Comparison of ENCODE assay signal across 13 mouse cellular contexts in the genomic region with DNA sequence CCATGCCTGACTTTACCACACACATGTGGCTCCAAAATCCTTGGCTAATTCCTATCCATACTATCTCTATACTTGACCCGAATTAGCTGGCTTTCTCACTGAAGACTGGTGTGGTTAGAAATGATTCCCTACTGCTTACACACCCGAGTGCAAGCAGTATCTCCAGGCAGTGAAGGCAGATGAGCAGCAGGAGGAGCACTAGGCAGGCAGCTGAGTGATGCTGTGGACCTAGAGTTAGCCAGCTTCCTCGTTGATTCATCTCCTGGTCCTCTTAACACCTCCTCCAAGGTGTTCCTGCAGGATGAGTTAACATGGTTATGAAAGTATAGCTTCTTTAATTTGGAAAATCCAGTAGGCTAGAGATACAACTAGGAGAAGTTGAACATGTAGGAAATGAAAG.
"Had no signal": no experiment of that assay in that cellular context is flagged by ENCODE, and none has a peak within 500 bp of the region (broad histone marks: within the 10 kb centered on the region; RNA-seq: fewer than 3 reads in every experiment).

No protein-coding gene starts in this region.

- H3K4me3 ChIP-seq: limb, embryonic 12.5 days; midbrain, embryonic 12.5 days; neural tube, embryonic 13.5 days had no signal

- H3K27ac ChIP-seq: limb, embryonic 12.5 days; midbrain, embryonic 12.5 days; neural tube, embryonic 13.5 days had no signal

- H3K27me3 ChIP-seq: limb, embryonic 12.5 days; megakaryocyte, embryonic 14.5 days; midbrain, embryonic 12.5 days; neural tube, embryonic 13.5 days had no signal

- H3K4me1 ChIP-seq: limb, embryonic 12.5 days; megakaryocyte, embryonic 14.5 days; midbrain, embryonic 12.5 days; neural tube, embryonic 13.5 days had no signal

- DNase-seq: kidney, adult 8-10 months; kidney, postnatal 25 days; liver; lung, postnatal 36 days; retina, postnatal 1 day; right cerebral cortex, postnatal 14 days; thymus, adult 2 months; thymus, postnatal 25 days had no signal

- H3K9ac ChIP-seq: limb, embryonic 12.5 days; midbrain, embryonic 12.5 days; neural tube, embryonic 13.5 days had no signal

- H3K9me3 ChIP-seq: limb, embryonic 12.5 days; megakaryocyte, embryonic 14.5 days; midbrain, embryonic 12.5 days; neural tube, embryonic 13.5 days had no signal

- H3K4me2 ChIP-seq: limb, embryonic 12.5 days; midbrain, embryonic 12.5 days; neural tube, embryonic 13.5 days had no signal

- ATAC-seq: midbrain, embryonic 16.5 days had no signal
